18 mouse cellular contexts compared by ENCODE assay signal in genomic region chr9:91960556-91961325, GRCm38 (mm10).
DNase-seq lines count a peak whose midpoint lies in the region; ATAC-seq lines count a peak whose summit lies in the region.
"Had no signal": no experiment of that assay in that cellular context is flagged by ENCODE, and none has a peak within 500 bp of the region (broad histone marks: within the 10 kb centered on the region; RNA-seq: fewer than 3 reads in every experiment).

No protein-coding gene starts in this region.

- DNase-seq in left cerebral cortex, postnatal 4 days: peak; percentile 60
- DNase-seq in left cerebral cortex, adult 9 months (ENCODE audit: low spot score in 2 of 2): no peak
- DNase-seq in cerebellum, adult 11 months: peak; percentile 57
- DNase-seq in cerebellum, adult 9-10 months: peak; percentile 81
- DNase-seq in cerebellum, postnatal 36 days: peak; percentile 52 to 75
- DNase-seq: adrenal gland, postnatal 25 days; gastrocnemius, postnatal 25 days; heart, postnatal 10 days; kidney, adult 2 months; kidney, postnatal 4 days; layer of hippocampus, adult 9-11 months; lung, embryonic 14.5 days; lung, postnatal 14 days; thymus, postnatal 4 days had no signal

- ATAC-seq in granulocyte monocyte progenitor cell, adult 5-6 weeks (replicated peaks; ENCODE audit: poor library complexity, severe bottlenecking): no peak
- ATAC-seq in inflammation-experienced regulatory T-cells, adult 6 months: no peak
- ATAC-seq: CD4-positive, CD25-positive, alpha-beta regulatory T cell, adult 4 months; intestine, embryonic 15.5 days had no signal

- intact Hi-C loops in left cerebral cortex, postnatal 4 days (cut with DNase I): no loop called here

Comparison
In these comparisons a context has a peak if more than half of its experiments do, and no peak if none do; other contexts are left out.
1. DNase-seq: peak in left cerebral cortex, postnatal 4 days (single experiment), cerebellum, adult 11 months (single experiment), cerebellum, adult 9-10 months (single experiment) and cerebellum, postnatal 36 days (2 of 2); none in left cerebral cortex, adult 9 months (0 of 2).